Mouse (Mus musculus): ENCODE measurements around the gene Ap5z1. TPM values are rescaled to one million over a fixed set of nuclear protein-coding genes. Genes with fewer than 3 reads are reported as not detected.

Gene Ap5z1
- total and polyA plus RNA-seq, 2 experiments from 2014 or later = 3.9 to 8.2 TPM

DNA sequence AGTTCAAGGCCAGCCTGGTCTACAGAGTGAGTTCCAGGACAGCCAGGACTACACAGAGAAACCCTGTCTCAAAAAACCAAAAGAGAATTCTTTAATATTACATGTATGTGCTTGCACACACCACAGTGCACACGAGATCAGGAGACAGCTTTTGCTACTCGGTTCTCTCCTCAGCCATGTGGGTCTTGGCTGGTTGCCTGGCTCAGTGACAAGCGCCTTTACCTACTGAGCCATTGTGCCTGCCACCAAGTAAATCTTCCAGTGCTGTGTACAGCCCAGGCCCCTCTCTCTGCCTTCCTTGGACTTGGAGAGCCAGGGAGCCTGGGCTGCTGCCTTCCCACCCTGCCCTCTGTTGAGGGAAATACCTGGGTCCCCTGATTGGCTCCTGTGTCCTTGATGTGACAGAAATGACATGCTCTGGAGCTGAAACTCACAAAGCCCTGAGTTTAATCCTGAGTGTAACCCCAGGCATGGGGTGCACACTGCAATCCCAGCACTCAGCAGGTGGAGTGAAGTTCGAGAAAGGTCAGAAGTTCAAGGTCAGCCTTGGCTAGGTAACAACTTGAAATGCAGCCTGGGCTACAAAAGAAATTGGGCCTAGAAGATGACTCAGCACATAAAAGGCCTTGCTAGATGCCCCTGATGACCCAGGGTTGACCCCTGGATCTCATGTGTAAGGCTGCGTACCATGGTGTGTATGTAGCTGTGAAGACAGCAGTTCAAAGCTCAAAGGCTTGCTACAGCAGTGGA lies 14.3 kb downstream of the Ap5z1 start:
- peaks cover 3% of the 10 kb centered on the region; the same call in 1 of the 2 replicates for H3K36me3 ChIP-seq (replicated peaks; ENCODE audit: control insufficient read depth, insufficient read depth, low read length)
- TF ChIP-seq CTCF (IDR thresholded peaks at IDR 0.05; ENCODE audit: low read depth) (no peak), EP300 (IDR thresholded peaks at IDR 0.05; ENCODE audit: low read depth) (no peak)
- no peaks in the 10 kb centered on the region for H3K4me1 ChIP-seq (ENCODE audit: control insufficient read depth, insufficient read depth)
- H3K4me2 ChIP-seq (ENCODE audit: low read depth, low read length) = no peak overlapping the region
- no peaks in the 10 kb centered on the region for H3K27me3 ChIP-seq (ENCODE audit: control insufficient read depth, insufficient read depth, low read length)
- no peak for DNase-seq (ENCODE audit: low spot score)
- no peak overlapping the region for H3K4me3 ChIP-seq (ENCODE audit: low read depth, low read length)
- no peak overlapping the region for H3K9ac ChIP-seq (replicated peaks; ENCODE audit: low read depth, low read length)
- no peak for ATAC-seq (ENCODE audit: insufficient read depth, low read depth)
- H3K27ac ChIP-seq (ENCODE audit: low read depth) = no peak overlapping the region
- H3K9me3 ChIP-seq (replicated peaks; ENCODE audit: control insufficient read depth, low read length) = no peaks in the 10 kb centered on the region
- WGBS = 57% methylated on average over 5 of the region's 5 CpGs

- no peaks in the 10 kb centered on the region for H3K27me3 ChIP-seq (ENCODE audit: control insufficient read depth, insufficient read depth, low read length)
- peak overlapping the region; percentile 40 for H3K4me2 ChIP-seq (ENCODE audit: low read depth, low read length)
- TF ChIP-seq CTCF (IDR thresholded peaks at IDR 0.05; ENCODE audit: low read depth) = peak; percentile 87
- no peak for TF ChIP-seq EP300 (IDR thresholded peaks at IDR 0.05; ENCODE audit: low read depth)
- H3K27ac ChIP-seq (ENCODE audit: low read depth) = no peak overlapping the region
- WGBS = 27% methylated on average over 17 of the region's 17 CpGs
- H3K9me3 ChIP-seq (replicated peaks; ENCODE audit: control insufficient read depth, low read length) = no peaks in the 10 kb centered on the region
- no peak overlapping the region for H3K9ac ChIP-seq (replicated peaks; ENCODE audit: low read depth, low read length)
- H3K4me1 ChIP-seq (ENCODE audit: control insufficient read depth, insufficient read depth) = no peaks in the 10 kb centered on the region
- DNase-seq (ENCODE audit: low spot score) = peak; percentile 76
- H3K36me3 ChIP-seq (replicated peaks; ENCODE audit: control insufficient read depth, insufficient read depth, low read length) = peaks cover 2% of the 10 kb centered on the region; the same call in 1 of the 2 replicates
- no peak overlapping the region for H3K4me3 ChIP-seq (ENCODE audit: low read depth, low read length)
- ATAC-seq (ENCODE audit: insufficient read depth, low read depth) = peak; percentile 75
These were observed 15.2 kb downstream of the Ap5z1 start for GRCm38 (mm10) chr5:142478829-142479435.

- Histone ChIP-seq H3K4me1 (ENCODE audit: control insufficient read depth, insufficient read depth) (no peaks in the 10 kb centered on the region), H3K27ac (ENCODE audit: low read depth) (no peak overlapping the region), H3K27me3 (ENCODE audit: control insufficient read depth, insufficient read depth, low read length) (no peaks in the 10 kb centered on the region), H3K4me3 (ENCODE audit: low read depth, low read length) (no peak overlapping the region), H3K36me3 (replicated peaks; ENCODE audit: control insufficient read depth, insufficient read depth, low read length) (no peaks in the 10 kb centered on the region), H3K9ac (replicated peaks; ENCODE audit: low read depth, low read length) (no peak overlapping the region), H3K9me3 (replicated peaks; ENCODE audit: control insufficient read depth, low read length) (no peaks in the 10 kb centered on the region), H3K4me2 (ENCODE audit: low read depth, low read length) (no peak overlapping the region)
- ATAC-seq (ENCODE audit: insufficient read depth, low read depth) (no peak), DNase-seq (ENCODE audit: low spot score) (no peak)
- TF ChIP-seq EP300 (IDR thresholded peaks at IDR 0.05; ENCODE audit: low read depth) (no peak), CTCF (IDR thresholded peaks at IDR 0.05; ENCODE audit: low read depth) (peak; percentile 34)
- WGBS = 56% methylated on average over 2 of the region's 2 CpGs
These were observed 18.8 kb downstream of the Ap5z1 start for GRCm38 (mm10) chr5:142482512-142482911.

GRCm38 (mm10) chr5:142483581-142483980 lies 19.8 kb downstream of the Ap5z1 start:
- no peak for TF ChIP-seq EP300 (IDR thresholded peaks at IDR 0.05; ENCODE audit: low read depth)
- no peak for TF ChIP-seq CTCF (IDR thresholded peaks at IDR 0.05; ENCODE audit: low read depth)
- Histone ChIP-seq H3K9ac (replicated peaks; ENCODE audit: low read depth, low read length) (no peak overlapping the region), H3K36me3 (replicated peaks; ENCODE audit: control insufficient read depth, insufficient read depth, low read length) (no peaks in the 10 kb centered on the region), H3K4me2 (ENCODE audit: low read depth, low read length) (no peak overlapping the region), H3K27me3 (ENCODE audit: control insufficient read depth, insufficient read depth, low read length) (no peaks in the 10 kb centered on the region), H3K27ac (ENCODE audit: low read depth) (no peak overlapping the region), H3K4me1 (ENCODE audit: control insufficient read depth, insufficient read depth) (no peaks in the 10 kb centered on the region), H3K4me3 (ENCODE audit: low read depth, low read length) (no peak overlapping the region), H3K9me3 (replicated peaks; ENCODE audit: control insufficient read depth, low read length) (no peaks in the 10 kb centered on the region)
- DNase-seq (ENCODE audit: low spot score) = no peak
- no peak for ATAC-seq (ENCODE audit: insufficient read depth, low read depth)
- WGBS = 92% methylated on average over 5 of the region's 5 CpGs

DNA sequence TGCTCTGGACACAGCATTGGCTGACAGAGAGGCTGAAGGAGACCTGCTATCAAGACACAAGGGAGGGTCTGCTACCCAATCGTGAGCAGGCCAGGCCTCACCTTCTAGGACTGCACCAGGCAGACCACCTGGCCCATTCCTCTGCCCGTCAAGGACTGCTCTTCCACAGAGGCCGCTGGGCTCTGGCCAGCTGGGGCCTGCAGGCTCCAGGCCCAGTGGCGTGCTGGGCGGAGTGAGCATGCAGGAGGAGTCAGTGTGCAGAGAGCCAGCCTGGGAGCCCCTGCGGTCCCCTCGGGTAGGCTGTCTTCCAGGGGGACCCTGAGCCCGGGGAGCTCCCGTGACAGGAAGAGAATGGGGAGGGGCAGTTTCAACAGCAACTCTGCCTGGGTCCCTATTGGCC lies 22.9 kb downstream of the Ap5z1 start:
- 76% methylated on average over 9 of the region's 9 CpGs for WGBS
- no peaks in the 10 kb centered on the region for H3K4me1 ChIP-seq (ENCODE audit: control insufficient read depth, insufficient read depth)
- H3K9ac ChIP-seq (replicated peaks; ENCODE audit: low read depth, low read length) = no peak overlapping the region
- H3K27ac ChIP-seq (ENCODE audit: low read depth) = no peak overlapping the region
- H3K27me3 ChIP-seq (ENCODE audit: control insufficient read depth, insufficient read depth, low read length) = no peaks in the 10 kb centered on the region
- DNase-seq (ENCODE audit: low spot score) (no peak), ATAC-seq (ENCODE audit: insufficient read depth, low read depth) (no peak)
- H3K4me2 ChIP-seq (ENCODE audit: low read depth, low read length) = no peak overlapping the region
- no peaks in the 10 kb centered on the region for H3K9me3 ChIP-seq (replicated peaks; ENCODE audit: control insufficient read depth, low read length)
- TF ChIP-seq CTCF (IDR thresholded peaks at IDR 0.05; ENCODE audit: low read depth) (no peak), EP300 (IDR thresholded peaks at IDR 0.05; ENCODE audit: low read depth) (no peak)
- no peak overlapping the region for H3K4me3 ChIP-seq (ENCODE audit: low read depth, low read length)
- H3K36me3 ChIP-seq (replicated peaks; ENCODE audit: control insufficient read depth, insufficient read depth, low read length) = no peaks in the 10 kb centered on the region
